Mouse (Mus musculus): ENCODE data around the gene Fahd2a.

The Fahd2a gene

DNA sequence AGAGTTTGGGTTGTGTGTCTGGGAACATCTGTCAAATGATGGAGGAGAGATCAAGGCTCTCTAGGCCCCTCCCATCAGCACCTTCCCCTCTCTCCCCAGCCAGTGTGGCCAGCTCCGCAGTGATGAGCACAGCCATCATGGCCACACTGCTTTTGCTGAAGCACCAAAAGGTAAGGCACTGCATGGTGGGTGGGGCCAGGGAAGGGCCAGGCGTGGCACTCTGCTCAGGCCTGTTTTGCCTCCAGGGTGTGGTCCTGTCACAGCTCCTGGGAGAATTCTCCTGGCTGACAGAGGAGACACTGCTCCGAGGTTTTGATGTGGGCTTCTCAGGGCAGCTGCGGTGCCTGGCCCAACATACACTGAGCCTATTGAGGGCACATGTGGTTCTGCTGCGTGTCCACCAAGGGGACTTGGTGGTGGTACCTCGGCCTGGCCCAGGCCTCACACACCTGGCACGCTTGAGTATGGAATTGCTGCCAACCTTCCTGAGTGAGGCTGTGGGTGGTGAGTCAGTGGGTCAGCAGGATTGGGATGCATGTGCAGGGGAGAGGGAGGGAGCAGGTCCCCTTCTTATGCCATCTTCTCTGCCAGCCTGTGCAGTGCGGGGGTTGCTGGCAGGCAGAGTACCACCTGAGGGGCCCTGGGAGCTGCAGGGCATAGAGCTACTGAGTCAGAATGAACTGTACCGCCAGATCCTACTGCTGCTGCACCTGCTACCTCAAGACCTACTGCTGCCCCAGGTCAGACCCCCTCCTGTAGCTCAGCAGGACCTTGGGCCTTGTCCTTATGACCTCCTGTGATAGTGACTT is 10.7 kb downstream of the Fahd2a start:
- no peak for DNase-seq (ENCODE audit: low read depth, low spot score)

DNA sequence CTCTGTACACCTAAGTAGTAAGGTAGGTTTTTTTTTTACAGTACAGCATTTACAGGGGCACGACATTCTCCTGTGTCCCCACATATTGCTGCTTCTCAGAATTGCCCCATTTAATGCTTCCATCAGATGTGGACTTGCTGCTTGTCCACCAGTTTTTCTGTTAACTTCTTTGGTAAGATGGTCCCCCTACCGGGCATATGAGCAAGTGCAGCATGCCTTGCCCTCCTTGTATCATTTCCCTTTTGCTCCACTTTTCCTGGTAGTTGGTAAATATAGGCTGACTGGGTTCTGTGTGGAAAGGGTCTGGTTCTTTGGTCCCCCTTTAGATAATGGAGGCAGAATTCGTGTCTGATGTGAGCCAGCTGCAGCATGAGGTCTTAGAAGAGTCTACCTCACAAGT is 14.1 kb downstream of the Fahd2a start:
- DNase-seq (ENCODE audit: low read depth, low spot score): peak; percentile 24

DNA sequence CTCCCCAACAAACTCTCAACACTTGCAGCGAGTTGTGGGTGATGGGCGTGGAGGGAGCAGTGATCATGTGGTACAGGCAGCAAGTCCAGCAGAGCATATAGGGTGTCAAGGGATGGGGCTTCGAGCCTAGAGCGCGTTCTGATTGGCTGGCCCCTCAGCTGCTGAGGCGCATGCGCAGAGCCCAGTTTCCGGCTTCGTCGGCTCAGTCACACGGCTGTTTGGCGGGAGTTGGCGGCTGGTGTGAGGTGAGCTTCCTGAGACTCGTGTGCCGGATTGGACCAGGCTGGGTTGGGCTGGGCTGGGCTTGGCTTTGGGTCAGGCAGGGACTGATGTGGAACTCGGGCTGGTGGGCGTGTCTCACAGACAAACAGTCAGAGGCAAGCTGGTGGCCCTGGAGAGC is 19.4 kb downstream of the Fahd2a start, which contains the start of gene Gpat2:
Gene Gpat2, plus strand, starts transcription at position 223 of the 400 bp plus-strand sequence.
- DNase-seq (ENCODE audit: low read depth, low spot score): no peak

DNA sequence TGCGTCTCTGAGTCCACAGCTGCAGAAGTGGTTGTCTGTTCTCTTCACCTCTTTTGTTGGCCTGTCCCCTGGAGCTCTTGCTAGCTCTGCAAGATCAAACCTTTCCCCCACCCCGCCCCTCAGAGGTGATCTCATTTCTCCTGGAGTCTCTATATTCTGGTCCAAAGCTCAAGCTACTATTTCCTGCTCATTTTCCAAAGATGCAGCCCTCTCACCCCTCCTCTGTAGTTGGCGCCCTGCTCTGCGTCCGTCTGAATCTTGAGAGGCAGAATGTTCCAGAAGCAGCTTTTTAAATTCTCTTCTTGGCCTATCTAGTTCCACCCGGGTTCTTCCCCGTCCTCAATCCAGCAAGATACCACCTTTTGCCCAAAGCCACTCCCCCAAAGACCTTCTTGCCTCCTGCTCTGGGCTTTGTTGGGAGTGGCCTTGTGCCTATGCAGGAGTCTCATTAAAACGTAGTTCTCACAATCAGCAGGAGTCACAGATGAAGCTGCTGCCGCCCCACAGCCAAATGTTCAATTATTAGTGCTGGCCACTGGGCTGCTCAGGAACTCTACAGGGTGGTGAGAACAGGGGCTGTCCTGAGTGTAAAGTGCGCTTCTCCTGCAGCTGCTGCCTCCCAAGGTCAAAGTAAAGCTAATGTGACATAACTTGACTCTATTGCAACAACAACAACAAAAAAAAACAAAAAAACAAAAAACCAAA is 25.9 kb downstream of the Fahd2a start:
- no peak for DNase-seq (ENCODE audit: low read depth, low spot score)

DNA sequence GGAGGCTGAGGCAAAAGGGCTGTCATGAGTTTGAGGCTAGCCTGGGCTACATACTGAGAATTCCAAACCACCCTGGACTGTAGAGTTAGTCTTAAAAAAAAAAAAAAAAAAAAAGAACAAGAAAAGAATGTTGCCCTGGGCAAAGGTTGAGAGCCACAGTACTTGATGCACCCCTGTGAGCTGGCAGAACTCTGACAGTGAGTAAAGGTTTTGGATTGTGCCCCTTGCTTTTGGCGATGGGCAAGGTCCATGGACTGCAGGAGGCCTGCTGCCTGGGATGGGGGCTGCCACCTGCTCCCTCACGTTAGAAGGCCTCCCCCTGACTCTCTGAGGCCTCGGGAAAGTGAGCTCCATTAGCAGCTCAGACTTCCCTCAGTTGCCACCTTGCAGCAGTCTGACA is 27.7 kb downstream of the Fahd2a start:
- no peak for DNase-seq (ENCODE audit: low read depth, low spot score)

DNA sequence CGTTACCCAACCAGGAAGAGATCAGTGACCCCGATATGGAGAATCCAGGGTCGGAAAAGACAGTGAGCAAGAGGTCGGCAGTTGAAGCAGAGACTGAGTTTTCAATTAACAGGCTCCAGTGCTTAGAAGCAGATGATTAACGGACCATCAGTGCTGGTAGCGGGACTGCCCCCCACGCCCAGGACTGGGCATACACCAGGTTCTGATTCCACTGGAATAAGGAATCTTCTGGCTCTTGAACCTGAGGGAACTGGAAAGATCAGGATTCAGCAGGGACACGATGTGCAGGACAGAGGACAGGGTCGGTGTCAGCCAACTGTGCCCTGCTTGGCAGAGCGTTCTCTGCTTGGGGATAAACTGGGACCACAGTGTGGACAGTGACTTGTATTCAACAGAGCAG is 28.6 kb downstream of the Fahd2a start:
- no peak for DNase-seq (ENCODE audit: low read depth, low spot score)

DNA sequence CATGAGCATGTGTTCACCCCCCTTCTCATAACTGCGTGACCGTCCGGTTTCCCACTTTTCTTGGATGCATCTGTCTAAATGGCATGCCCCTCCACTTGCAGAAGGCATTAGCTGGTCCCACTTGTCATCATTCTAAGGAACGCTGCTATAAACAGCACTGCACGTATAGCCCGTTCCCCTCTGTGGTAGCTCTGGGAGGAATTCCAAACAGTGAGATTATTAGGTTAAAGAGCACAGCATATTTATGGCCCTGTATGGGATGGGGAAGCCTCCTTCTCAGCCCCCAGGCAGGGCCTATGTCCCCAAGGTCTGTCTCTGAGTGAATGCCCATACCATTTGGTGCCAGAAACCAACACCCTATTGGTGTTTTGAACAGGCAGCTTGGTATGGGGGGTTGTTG is 33.2 kb downstream of the Fahd2a start:
- DNase-seq (ENCODE audit: low read depth, low spot score): no peak

DNA sequence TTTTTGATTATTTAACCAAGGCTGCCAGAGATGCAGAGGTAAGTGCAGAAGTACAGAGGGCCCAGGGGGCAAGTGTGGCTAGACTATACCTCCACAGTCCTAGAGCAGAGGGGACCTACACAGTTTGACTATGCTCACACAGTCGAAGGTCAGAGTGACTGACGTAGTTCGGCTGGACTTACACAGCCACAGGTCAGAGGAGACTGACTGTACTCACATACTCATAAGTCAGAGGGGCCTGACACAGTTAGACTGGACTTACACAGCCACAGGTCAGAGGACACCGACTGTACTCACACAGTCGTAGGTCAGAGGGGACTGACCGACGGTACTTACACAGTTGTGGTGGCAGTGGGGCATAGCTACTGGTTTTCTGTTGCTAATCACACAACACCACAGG is 45.6 kb downstream of the Fahd2a start:
- no peak for DNase-seq (ENCODE audit: low read depth, low spot score)

DNA sequence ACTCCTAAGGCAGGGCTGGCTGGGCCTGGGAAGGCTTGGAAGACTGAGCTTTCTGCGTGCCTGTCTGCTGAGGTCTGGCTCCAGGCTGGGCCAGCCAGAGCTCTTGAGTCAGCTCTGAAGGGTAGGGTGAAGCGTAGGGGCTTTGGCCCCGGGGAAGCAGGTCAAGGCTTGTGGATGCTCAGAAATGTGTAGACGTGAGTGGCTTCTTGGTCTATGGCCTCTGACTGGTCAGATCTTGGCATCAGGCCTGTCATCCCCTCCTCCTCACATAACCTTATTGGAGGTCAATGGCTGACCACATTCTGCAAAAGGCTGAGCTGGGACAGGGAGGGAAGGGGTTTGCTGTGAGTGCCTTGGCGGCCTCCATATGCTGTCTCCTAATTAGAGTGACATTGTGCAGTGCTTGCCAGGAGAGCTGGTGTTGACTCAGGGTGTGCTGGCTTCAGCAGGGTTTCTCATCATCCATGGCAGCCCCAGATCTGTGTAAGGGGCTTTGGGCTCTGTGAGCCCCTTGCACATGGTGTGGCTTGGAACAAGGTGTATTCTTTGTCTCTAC is 49.7 kb downstream of the Fahd2a start:
- DNase-seq (ENCODE audit: low read depth, low spot score): no peak

DNA sequence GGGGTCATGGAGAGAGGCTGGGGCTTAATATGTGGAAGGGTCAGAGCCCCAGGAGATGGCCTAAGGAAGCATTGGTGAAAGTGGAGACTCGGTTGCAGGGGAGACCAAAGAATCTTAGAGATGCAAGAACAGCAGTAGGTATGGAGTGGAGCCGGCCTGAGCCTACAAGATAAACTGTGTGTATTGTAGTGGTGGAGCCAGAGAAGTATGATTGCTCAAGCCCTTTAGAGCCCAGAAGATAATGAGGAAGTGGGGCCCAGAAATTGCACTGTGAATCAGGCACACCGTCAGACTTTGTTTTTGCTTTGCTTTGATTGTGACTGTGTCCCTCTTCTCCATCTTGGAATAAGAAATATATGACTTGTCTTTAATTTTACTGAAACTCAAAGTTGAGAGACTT is 53.0 kb downstream of the Fahd2a start:
- DNase-seq (ENCODE audit: low read depth, low spot score): no peak

DNA sequence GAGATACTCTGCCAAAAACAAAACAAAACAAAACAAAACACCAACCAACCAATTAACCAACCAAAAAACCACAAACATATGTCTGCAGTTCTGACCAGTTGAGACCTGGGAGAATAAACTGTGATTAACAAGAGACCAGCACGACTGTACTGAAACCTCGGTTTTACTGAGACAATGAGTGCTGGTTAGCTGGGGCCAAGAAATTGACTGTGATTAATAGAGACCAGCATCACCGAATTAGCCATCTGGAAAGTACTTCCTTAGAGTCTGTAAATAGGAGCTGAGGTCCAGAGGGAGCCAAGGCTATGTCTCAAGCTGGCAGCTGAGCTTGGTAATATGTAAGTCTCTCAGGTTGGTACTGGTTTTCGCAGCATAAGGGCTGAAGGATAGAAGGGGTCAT is 53.5 kb downstream of the Fahd2a start:
- DNase-seq (ENCODE audit: low read depth, low spot score): no peak

DNA sequence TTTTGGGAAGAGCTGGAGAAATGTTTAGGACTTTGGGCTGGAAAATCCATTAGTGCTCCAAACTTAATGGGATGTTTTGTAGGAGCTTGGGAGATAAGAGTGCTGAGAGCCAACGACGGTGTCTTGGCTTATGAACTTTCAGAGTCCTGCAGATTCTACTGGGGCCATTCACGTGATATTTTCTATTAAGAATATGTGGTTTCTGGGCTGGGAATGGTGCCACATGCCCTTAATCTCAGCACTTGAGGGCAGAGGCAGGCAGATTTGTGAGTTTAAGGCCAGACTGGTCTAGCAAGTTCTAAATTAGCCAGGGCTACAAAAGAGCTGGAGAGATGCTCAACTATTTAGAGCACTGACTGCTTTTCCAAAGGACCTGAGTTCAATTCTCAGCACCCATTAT is 54.0 kb downstream of the Fahd2a start:
- no peak for DNase-seq (ENCODE audit: low read depth, low spot score)

DNA sequence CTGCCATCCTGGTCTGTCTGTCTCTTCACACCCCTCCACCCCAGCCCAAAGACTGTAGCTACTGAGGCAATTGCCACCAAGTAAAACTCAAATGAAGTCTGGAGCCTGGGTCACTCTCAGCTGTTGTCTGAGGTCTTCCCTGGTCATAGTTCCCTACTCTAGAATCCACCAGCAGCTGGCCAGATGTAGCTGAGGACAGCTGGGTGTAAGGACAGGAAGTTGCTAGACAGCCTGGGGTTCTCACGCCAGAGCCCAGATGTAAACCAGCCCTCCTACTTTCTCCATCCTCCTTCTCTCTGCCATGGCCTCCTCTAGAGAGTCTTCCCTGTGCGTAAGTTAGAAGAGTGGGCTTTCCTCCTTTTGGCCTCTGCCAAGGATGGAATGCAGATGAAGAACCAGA is 56.8 kb downstream of the Fahd2a start:
- DNase-seq (ENCODE audit: low read depth, low spot score): no peak

All from telencephalon, adult 2 months (tissue).